Mouse (Mus musculus) MEL-GATA-1-ER (cell line): ENCODE measurements around the gene Tmem190.

ENCODE experiments used
- DNase-seq: peaks from one replicate; pipeline ENCODE4 v3.0.0-alpha.2; 2012; ENCODE audit warnings: low read depth; ENCODE audit errors: extremely low read depth

Tmem190 gene

DNA sequence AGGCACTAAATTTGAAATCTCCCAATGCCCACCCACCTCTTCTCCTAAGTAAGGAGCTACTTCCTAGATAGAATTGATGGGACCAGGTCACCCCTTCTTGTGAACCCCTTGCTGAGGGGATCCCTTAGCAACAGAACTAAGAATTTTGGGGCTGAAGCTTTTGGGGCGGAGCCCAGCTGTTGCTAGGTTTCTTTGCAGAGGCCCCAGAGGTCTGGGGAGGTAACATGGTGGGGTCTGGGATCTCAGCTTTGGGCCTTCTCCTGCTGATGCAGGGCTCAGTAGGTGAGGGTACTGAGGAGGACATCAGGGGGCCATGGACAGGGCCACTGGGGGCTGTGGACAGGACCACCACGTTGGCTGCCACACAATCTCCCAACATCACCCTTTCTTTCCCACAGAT, at the start of gene Tmem190, which contains the start of gene Il11:
Tmem190 (plus strand) TSS at position 179 of the 400 bp plus-strand sequence.
Il11 (minus strand) TSS at position 101 of the 400 bp plus-strand sequence.
- no peak for DNase-seq

DNA sequence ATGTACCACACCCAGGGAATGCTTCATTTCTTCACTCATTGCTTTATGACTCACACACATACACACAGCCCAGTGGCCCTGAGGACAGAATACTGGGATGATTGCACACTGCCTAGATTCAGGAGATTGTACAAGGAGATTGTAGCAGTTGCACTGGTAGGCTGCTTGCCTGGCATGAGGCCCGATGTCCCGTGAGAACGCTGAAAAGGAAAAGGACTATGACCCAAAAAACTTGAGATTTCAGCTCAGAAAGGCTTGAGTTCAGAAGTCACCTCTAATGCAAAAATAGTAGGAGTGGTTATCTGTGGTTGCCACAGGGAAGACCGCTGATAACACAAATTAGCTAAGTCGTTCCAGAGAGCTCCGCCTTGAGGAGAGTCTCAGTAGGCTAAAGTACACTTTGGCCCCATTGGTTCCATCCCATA, 49.8 kb upstream of the Tmem190 start:
- no peak for DNase-seq

DNA sequence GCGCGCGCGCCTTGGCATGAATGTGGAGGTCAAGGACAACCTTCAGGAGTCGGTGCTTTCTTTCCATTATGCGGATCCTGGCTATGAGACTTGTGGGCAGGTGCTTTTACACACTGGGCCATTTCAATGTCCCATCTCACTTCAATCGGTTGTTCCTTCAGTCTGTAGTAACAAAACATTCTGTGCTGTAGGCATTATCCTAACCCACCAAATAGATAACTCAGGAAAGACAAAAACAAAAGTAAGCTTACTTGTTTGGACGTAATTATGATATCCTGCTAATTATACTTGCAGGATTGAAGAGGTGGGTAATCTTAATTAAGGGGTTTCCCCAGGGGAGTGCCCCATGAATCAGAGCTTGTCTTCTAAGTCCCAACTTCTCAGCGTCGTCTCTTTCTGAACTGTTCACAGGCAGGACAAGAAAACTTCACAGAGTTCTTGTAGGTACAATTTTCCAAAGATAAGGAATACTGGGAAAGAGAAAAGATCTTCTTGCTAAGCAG, 43.6 kb upstream of the Tmem190 start:
- DNase-seq = no peak

DNA sequence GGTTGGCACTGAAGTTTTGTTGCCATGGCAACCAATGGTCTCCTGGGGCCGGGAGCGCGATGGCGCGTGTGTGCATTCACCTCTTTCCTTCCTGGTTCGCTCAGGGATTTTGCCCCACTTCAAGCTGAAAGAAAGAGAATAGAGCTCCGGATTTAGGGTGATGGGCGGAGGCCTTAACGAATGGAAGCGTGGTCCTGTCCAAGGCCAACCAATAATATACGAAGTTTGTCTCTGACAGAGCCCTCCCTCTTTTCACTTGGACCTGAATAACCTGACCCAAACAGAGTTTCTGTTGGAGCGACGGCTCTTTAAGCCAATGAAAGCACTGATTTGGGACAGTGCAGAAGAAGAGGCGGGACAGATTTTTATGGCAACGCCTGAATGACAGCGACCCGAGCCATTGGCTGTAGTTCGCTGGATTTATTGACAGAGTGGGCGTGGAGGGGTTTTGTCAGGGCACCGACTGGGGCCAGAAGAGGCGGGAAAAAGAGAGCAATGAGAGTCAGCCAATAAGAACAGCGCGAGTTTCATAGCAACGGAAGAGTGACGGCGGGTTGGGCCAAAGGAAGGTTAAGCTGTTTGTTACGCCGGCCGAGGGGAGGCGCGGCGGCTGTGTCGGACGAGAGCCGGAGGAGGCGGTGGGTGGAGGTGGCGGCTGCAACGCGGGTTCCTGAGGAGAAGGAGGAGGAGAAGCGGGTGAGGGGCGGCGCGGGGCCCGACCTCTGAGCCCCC, 43.0 kb upstream of the Tmem190 start, which contains the start of gene Kmt5c:
Kmt5c (plus strand) TSS at position 572 of the 732 bp plus-strand sequence.
- DNase-seq = peak; percentile 100

DNA sequence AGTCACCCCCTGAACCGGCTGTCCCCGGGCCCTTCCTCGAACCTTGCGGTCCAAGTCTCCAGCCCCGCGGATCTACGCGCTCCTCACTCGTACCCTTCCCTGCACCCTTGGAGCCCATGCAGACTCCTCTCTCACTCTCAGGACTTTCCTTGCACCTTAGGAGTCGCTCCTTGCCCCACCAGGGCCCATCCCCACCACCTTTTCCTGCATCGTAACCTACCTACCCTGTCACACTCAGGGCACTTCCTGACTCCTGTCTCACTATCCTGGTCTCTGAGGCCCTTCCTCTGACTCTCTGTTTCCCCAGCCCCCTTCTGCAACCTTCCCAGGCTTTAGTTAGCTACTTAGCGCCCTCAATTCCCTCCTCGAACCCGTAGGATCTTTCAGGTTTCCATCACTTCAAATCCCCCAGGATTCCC, 42.4 kb upstream of the Tmem190 start:
- DNase-seq = no peak

DNA sequence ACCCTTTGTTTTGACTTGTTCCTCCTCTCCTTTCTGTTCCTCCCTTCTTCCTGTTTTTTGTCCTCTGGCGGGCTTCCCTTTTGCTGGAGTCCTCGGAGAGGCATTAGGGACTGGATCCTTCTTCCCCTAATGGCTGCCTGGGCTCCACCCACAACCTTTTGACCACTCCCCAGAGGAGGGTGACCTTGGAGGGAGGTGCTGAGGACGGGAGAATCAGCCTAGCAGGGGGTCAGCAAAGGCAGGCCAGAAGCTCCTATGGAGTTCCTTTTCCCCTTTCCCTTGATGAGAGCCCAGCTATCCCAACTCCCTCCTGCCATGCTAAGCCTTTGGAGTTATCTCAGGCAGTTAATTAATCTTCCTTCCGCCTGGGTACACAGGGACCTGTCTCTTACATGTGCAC, 41.6 kb upstream of the Tmem190 start:
- no peak for DNase-seq

DNA sequence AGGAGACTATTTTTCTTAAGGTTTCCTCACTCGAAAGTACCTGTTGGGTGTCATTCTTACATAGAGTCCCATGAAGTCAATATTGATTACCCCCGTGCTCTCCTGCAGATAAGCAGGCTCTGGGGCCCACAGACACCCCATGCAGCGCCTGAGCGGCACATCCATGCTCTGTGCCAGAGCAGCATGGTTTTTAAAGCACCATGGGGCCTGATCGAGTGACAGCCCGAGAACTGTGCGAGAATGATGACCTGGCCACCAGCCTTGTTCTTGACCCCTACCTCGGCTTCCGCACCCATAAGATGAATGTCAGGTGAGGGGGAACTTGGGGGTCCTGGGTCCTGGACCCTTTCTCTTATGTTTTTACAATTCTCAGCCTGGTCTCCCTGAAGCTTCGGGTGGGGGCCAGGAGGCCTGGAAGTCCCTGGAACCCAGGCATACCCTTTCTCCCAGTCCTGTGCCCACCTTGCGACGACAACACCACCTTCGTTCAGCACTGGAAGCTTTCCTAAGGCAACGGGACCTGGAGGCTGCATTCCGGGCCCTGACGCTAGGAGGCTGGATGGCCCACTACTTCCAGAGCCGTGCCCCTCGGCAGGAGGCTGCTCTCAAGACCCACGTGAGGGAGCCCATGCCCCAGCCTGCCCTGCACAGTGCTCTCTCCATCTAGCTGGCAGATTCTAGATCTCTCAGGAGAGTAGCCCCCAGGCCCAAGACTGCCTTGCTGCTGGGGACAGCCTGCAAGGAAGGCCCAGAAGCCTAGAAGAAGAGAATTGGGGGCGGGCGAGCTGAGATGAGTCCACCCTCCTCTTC, 40.9 kb upstream of the Tmem190 start:
- no peak for DNase-seq

DNA sequence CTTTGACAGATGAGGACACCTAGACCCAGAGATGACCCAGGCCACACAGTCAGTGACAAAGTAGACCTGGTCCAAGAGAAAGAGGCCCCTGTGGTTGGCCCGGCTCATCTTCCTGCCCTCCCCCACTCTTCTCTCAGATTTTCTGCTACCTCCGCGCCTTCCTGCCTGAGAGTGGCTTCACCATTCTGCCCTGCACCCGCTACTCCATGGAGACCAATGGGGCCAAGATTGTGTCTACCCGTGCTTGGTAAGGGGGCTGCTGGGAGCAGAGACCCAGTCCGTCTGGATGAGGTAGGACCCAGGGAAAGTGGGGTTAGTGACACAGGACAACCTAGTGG, 40.3 kb upstream of the Tmem190 start:
- no peak for DNase-seq

DNA sequence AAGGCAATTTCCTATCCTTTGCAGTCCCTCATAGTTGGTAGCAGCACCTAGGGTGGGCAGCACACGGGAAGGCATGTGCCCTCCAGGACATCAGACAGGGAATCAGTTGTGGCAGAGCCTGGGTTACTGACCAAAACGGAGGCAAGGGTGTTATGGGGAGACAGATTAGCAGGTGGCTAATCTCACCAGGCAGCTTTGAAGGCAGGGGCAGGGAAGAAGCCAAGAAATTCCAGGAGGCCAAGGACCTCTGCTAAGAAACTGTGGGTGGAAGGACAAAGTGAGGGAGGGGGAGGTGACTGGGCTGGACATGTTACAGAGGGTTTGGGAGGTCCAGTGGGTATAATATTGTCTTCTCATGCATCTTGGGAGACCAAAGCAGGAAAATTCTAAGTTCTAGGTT, 39.4 kb upstream of the Tmem190 start:
- no peak for DNase-seq

DNA sequence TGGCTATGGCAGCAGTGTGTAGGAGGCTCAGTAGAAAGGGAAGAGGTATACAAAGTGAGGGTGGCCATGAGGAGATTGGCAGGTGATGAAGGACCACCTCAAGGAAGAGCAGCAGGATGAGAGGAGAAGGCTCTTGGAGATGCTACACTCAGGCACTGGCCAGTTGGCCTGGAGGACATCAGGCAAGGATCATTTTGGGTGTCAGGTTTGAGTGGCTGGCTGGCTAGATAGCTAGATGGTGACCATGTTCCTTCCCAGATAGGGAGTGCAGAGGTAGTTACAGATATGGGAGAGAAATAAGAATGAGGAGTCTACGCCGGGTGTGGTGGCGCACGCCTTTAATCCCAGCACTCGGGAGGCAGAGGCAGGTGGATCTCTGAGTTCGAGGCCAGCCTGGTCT, 37.9 kb upstream of the Tmem190 start:
- DNase-seq = no peak

DNA sequence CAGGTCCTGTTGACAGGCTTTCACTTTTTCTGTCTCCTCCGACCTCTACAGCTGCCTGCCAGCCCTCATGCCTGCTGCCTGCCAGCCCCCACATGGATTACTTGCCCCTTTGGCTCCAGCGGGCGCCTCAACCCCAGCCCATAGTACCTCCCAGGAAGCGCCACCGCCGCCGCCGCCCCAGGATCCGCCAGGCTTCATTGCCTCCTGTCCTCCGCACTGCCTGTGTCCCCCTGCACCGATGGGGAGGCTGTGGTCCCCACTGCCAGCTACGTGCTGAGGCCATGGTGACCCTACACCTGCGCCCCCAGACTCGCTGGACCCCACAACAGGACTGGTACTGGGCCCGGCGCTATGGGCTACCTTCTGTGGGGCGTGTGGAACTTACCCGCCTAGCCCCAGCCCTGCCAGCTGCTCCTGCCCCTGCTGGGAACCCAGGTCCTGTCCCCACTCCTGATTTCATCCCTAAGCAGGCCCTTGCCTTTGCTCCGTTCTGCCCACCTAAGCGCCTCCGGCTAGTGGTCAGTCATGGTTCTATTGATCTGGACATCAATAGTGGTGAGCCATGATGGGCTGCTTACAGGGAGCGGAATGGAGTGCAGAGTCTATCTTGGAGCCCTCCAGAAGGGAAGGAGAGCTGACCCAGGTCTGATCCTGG, 36.3 kb upstream of the Tmem190 start:
- no peak for DNase-seq

DNA sequence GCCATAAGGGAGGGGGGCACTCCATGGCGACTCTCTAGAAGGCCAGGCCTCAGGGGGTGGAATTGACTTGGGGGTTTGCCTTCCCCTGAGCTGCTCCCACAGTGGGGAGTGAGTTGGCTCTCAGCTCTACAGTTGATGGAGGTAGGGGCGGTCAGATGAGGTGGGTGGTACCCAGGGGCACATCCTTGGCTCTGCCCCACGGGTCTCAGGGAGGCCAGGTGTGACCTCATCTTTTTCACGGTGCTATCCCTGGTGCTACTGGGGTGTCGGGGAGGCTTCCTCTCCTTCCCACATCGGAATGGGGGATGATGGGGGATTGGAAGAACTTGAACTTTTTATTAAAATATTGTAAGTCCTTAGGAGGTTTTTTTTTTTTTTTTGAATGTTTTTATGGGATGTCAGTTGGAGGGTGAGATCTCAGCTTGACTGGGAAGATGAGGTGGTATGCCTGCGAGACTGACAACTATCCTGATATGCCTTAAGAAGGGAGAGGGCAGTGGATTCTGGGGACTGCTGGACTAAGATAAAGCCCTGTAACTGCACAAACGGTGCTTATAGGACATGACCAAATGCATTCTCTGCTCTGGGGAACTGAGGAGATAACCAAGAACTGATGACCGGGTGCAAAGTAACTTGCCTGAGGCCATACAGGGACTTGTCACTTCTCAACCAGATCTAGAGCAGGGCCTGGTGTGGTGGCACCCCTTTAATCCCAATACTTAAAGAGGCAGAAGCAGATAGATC, 35.4 kb upstream of the Tmem190 start:
- no peak for DNase-seq

DNA sequence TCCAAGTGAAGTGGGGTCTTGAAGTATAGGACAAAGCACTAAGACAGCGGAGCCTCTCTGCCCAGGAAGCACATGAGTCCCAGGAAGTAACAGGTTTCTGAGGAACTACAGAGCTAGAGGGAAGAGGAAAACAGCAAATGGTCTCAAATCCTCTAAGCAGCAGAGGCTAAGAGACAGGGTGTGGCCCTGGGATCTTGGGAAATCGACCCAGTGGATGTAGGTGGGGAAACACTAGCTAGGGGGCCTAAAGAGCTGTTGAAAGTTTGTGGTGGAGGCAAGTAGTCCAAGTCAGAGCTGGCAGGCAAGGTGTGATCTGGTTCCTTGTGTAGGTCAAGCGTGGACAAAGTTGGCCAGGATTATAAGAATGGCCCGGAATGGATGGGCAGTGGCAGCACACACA, 34.4 kb upstream of the Tmem190 start:
- DNase-seq = no peak

DNA sequence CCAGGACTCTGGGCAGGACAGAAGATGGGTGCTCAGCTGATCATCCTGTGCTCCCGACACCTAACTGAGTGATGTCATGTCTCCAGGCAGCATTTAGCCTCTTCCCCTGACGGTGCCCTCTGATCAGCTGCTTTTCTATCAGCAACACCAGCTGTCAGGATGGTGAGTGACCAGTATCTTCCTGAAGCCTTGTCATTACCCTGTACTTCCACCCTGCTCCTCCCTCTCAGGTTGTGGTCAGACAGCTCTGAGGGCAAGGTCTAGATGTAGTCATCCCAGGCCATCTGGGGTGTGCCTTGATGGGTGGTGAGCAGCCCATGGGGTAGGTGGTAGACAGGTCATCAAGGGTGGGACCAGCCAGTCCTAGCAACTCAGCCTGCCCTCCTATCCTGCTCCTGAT, 33.6 kb upstream of the Tmem190 start:
- DNase-seq = no peak

DNA sequence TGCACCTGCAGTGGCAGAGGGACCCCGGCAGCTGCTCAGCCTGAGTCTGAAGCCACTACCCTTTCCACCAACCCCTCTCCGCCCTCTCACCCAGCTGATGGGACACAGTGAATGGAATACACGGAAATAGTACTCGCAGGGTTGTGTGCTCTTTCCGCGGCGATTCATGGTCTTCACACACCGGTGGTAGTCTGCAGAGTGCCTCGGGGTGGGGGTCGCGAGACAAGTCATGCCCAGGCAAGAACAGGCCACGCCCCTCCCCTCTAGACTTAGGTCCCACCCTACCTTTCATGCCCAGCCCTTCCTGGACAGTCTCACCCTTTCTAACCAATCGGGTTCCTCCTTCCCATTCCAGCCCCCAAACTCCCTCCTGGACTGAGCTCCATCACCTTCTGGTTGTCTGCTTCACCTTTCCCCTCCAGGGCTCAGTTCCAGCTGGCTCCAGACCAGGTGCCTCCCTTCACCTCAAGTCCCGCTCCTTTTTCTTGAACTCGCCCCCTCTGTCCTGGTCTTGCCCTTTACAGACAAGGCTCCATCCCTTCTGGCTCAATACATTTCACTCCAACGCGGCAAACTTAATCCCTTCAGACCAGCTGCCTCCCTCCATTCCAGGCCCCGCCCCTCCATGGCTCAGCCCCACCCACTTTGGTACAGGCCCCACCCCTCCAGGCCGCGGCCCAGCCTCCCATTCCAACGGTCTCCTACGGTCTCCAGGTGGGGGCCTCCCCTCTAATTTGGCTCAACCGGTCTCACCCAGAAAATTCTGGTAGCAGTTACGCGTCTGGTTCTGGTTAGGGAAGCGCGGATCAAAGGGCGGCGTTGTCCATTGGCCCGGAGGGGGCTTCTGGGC, 30.5 kb upstream of the Tmem190 start:
- no peak for DNase-seq

DNA sequence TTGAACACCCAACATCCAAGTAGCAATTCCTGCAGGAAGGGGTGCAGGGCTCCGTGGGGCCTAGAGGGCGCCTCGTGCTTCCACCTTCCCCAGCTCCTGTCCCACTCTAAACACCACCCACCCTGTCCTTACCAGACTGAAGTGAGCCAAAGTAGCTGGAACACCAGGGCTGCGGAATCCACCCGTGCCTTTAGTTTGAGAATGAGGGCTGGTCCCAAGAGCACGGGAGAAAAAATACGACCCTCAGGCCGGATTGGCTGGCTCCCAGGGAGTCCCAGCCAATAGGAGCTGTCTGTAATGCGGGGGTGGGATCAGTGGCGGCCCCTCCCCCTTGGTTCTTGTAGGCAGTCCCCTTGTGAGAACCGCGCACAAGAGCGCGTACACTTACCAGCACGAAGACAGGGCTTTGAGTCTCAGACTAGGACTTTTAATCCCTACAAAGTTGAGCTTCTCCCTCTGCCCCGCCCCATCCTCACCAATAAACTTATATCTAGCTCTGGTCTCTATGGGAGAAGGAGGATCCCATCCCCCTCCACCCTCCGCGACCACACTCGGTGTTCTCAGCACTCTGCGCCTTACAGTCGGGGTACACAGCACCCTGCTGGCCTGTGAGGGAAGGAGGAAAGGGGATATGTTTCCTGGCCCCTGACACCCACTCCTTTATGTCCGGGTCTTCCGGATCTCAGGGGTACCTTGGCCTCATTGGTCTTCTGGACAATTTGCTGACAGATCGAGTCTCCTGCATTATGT, 29.7 kb upstream of the Tmem190 start, which contains the start of gene Cox6b2:
Cox6b2 (minus strand) TSS at position 274 of the 750 bp plus-strand sequence.
- peak; percentile 77 for DNase-seq

DNA sequence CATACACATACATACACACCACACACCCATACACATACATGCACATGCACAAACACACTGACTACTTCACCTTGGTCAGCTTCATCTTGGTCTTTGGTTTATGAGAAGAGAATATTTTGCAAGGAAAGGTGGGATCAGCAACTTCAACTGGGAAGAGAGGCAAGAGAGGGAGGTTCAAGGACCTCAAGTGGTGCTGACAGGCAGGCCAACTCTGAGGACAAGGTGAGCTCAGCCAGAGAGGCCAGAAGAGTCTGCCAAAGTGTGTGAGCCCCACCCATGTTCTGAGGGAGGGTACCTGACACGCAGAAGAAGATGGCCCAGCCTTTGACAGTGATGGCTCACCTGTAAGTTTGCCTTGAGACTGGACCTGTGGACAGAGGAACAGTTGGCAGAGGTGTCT, 23.1 kb upstream of the Tmem190 start:
- no peak for DNase-seq

DNA sequence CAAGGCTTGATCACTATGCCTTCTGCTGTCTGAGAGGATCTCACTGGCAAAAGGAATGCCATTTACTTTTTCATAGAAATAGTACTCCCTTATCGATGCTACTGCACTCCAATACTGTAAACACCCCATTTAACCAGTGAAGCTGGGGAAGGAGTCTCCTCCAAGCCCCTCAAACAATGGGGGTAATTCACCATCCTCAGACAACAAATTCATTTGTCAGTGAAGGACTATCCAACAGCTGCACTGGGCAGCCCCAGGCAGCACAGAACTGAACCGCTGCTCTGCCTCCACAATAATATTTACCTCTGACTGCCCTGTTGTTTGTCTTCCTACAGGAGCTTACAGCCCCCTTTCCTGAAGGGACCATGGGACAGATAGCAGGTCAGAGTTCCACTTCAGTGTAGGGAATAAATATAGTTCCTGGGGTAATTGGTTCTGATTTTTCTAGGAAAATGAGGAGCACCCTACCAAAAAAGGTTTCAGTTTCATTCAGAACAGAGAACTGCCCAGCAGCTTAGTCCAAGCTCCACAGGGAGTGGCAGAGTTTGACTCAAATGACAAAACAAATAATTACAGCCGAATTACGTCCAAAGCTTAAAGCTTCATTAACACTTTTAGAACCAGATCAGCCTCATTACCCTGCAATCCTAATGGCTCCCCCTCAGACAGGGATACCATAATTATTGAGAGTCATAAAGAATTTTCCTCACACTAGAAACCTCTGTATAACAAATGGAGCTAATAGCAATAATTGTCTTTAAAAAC, 17.6 kb upstream of the Tmem190 start:
- DNase-seq = no peak

DNA sequence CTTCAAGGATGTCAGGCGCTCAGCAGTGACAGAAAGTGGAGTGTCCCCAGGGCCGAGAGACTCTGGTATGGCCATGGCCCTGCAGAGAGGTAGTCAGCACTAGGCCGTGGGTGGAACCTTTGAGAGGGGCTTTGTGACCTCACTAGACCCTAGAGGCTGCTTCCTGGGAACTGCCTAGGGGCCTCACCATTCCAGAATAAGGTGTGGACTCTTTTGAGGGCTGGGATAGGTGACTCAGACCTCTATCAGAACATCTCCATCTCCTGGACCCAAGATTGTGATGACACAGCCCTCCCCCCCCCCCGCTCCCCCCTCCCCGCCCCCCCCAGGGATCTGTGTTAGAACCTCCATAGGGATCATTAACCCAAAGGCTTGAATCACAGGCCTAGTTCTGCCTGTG, 11.5 kb upstream of the Tmem190 start, which contains the start of gene Fam71e2:
Fam71e2 (minus strand) TSS at position 101 of the 400 bp plus-strand sequence.
- DNase-seq = no peak
